Mouse (Mus musculus) frontal cortex, adult (tissue): ENCODE measurements around the gene Snrpf.

Experiments
- ATAC-seq: cut with Nextera tagmentation; 2 replicates; pipeline ENCODE4 v1.9.2; 2017; ENCODE audit warnings: mild to moderate bottlenecking, moderate library complexity, mixed read lengths; ENCODE audit not compliant: low TSS enrichment

Snrpf gene

DNA sequence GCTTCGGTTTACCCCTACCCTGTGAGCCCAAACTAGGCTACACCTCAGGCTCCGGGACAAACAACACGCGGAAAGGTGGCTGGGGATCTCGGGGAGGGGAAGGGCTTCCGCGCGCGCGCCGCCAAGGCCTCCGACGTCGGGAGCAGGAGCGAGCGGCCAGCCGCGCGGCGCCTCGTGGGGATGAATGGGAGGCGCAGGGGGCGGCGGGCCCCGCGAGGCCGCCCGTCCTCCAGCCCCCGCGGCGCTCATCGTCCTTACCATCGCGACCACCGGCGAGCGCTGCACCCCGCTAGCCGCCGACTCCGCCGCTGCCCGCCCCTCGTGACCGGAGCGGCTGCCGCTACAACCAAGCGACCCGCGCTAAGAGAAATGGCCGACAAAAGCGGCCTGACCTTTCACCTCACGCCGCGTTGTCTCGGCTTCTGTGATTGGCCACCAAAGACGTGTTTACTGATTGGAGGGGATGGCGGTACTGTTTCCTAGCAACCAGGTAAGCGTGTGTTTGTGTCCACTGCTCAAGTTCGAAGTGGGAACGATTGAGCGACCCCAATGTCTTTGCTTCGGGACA, at the start of gene Snrpf:
Gene Snrpf, minus strand, starts transcription at position 426 of the 568 bp plus-strand sequence.
- ATAC-seq, result peak; percentile 92

DNA sequence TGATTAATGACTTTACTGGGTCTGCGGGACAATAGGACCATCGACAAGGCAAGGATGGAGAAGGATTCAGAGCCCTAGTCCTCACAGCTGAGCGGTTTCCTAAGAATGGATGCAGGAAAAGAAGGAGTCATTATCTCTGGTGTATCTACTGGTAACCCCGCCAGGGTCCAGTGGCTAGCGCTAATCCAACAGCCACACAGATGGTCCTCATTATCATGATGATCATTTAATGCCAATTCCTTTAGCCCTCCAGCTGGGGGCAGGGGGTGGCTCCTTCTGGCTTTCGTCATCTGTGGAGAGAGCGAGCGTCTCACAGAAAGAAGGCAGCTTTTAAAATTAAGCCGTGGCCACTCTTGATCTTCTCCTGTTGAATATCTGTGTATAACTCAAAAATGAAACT, 46.4 kb upstream of the Snrpf start:
- ATAC-seq, result no peak

DNA sequence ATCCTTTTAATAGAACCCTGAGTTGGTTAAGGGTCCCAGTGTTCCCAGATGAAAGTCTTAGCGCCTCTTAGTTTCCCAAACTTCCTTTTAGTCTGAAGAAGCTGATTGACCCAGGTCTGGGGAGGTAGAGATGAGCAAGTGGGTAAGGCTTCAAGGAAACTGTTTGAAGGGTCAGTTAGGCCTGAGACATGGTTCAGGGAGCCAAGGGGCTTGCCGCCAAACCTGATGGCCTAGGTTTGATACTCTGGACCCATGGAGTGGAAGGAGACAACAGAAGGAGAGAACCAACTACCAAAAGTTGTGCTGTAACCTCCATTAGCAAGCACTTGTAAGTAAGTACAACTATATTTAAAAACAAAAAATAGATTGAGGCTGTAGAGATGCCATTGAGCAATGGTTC, 44.5 kb upstream of the Snrpf start:
- no peak for ATAC-seq

DNA sequence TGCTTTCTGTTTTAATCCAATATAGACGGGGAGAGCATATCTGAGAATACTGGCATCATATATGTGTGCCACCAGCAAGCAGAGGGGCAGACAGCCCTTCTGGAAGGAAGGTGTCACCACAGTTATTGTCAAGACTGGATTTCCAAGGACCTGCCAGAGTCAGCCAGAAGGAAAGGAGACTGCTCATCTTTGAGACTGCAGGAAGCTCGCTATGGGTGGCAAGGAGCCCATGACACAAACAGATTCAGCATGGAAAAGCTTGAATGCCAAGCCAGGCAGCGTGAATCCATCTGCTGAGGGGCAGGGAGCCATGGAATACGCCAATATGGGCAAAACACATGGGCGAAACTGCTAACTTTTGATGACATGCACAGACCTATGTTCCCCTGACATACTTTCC, 44.1 kb upstream of the Snrpf start:
- peak; percentile 76 for ATAC-seq

DNA sequence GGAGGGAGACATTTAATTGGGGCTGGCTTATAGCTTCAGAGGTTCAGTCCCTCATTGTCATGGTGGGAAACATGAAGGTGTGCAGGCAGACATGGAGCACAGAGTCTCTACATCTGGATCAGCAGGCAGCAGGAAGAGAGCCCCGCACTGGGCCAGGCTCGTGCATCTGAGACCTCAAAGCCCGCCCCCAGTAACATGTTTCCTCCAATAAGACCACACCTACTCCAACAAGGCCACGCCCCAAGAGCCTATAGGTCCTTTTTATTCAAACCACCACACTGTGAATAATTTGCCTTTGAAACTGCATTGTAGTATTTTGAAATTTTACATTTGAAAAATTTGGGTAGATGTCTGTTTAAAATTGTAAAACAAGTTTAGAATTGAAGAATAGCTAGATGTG, 42.6 kb upstream of the Snrpf start:
- no peak for ATAC-seq

DNA sequence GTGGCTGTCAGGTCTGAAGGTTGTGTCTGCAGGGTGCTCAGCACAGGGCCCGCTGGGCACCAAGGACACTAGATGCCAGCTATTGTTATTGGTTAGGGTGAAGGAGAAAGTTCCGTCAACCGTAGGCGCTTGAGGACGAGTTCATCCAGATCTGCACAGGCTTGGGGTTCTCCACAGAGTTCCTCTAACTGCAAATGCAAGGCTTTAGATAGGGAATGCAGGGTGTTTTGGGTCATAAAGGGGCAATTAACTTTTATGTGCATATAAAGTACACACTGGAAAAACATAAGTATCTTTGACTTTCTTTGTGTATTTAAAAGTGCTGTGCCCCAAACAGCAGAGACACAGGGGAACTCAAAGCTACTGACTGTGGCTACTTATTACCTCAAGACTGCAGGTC, 40.8 kb upstream of the Snrpf start:
- ATAC-seq, result no peak

DNA sequence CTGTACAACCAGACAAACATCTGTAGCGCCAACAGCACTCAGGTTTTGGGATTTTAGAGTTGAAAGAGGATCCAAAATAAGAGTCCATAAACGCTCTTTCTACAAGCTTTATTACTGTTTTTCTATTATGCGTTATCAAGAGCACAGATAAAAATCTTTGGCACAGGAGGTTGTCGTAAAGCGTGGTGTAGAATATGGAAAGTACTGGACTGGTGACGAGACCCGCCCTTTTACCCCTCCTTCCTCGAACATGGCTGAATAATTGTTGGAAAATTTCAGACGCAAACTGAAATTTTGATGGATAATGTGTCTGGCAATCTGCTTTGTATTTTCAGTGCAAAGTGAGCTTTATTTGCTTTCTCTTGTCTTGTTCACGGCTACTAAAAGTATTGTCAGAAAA, 34.6 kb upstream of the Snrpf start:
- ATAC-seq, result no peak

DNA sequence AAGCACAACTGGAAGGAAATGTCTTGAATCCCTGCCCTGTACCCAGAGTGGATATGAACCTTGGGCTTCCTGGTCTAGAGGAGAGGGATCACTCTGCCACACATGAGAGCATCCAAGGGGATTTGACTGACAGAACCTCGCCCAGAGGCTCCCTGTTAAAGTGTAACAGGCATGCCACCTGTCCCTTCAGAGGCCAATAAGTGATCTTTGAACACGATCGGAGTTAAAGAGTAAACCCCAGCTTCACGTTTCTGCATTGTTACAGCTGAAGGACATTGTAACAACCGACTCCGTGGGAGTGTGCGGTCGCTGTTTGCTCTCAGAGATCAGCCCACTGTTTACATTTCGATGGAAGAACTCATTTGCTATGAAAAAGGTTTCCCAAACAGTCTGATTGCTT, 34.2 kb upstream of the Snrpf start:
- no peak for ATAC-seq

DNA sequence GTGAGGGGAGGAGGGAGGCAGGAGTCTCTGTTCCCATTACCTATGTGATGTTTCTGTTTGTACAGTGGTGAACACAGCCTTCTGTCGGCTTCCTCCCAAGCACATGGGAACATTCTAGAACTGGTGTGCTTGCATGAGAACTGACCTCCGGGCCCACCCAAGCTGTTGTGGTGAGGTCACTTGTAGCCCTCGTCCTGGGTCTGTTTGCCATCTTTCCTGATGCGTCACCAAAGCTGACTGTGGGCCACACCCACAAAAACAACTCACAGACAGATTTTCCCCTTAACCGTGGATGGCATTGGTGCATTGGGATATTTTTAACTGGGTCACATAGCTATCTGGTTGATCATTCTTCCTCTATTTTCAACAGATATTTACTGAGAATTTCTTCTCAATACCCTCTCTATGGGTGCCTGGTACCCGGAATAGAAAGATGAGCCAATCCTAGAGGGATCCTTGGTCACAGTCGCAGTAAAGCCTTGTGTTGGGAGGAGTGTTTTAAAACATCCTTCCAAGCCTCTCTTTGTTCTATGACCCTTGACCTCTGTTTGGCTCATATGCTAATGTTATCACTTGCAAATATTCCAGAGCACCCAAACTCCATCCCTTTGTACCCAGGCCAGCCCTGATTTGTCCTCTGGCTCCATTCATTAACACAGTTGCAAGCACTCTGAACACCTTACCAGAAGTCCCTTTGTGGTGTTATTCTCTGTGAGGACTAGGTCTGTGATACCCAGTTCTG, 31.1 kb upstream of the Snrpf start:
- ATAC-seq, result no peak

DNA sequence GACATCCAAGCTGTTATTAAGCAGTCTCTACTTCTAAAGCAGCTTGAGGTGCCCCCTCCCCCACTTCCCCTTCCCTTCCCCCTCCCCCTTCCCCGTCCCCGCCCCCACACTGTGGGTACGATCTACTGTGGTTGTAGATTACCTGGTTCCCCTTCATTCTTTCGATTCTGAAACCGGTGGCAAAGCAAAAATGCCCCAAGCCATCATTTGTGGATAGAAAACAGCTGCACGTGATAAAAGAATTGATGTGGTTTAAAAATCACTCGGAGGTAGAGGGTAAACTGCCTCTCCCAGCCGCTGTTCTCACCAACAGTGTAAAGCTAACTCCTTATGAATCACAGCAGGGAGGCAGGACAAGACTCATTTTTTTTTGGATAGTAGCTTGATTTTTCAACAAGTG, 25.3 kb upstream of the Snrpf start:
- no peak for ATAC-seq

DNA sequence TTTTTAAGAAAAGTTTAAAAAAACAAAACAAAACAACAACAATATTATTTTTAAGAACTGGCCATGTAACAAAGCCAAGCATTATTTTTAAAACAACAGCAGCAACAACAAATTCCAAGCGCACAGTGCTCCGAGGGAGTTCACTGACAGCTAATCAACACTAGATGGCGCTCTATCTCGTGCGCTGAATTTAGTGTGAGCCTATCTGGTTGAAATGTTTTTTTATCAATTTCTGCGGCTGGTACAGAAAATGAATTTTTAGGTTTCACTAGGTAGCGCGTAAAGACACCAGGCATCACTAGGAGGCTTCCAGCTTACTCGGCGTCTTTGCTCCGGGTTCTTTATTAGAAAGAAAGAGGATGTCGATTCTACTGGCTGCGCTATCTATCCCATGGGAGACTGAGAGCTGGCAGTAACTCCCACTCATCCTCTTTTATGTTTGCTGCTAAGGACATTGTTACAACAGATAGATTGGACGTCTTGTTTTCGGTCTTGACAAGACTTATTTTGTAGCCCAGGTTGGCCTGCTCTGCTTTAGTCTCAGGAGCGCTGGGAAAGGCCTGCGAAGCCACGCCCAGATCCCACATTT, 22.0 kb upstream of the Snrpf start:
- peak; percentile 81 for ATAC-seq

DNA sequence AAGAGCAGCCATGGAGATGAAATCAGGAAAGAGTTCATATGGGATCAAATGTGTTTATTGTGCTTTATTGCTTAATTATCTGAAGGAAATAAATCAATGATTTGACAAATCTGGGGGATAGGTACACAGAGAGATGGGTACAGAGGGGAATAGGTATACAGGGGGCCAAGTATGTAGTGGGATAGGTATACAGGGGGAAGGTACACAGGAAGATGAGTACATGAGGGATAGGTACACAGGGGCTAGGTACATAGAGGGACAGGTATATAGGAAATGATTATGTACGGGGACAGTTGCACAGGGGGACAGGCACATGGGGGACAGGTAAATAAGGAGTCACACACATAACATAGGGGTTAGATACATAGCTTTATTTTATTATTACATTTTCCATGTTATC, 21.4 kb upstream of the Snrpf start:
- no peak for ATAC-seq

DNA sequence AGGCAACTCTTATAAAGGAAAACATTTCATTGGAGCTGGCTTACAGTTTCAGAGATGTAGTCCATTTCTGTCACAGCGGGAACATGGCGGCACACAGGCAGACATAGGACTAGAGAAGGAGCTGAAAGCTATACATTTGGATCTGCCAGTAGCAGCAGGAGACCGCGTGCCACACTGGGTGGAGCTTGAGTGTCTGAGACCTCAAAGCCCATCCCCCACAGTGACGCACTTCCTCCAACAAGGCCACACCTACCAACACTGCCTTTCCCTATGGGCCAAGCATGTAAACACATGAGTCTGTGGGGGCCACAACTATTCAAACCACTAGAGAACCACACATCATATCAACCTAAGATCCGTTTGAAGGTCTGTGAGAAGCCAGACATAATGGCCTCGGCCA, 19.7 kb upstream of the Snrpf start:
- no peak for ATAC-seq

DNA sequence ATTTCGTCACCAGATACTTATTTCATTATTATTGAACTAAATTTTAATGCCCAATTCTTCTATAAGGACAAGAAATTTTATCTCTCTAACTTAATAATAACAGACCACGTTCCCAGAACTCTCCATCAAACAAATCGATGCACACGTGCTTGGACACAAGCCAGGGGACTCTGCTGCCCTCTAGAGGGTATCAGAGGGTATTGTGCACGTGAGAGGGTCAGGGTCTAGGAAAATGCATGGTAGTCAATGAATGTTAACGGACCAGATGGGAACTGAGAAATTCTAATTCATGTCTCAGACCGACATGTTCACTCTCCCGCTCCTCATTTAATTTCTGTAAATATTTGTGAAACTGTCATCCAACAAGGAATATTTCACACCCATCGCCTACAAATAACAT, 18.5 kb upstream of the Snrpf start:
- no peak for ATAC-seq

DNA sequence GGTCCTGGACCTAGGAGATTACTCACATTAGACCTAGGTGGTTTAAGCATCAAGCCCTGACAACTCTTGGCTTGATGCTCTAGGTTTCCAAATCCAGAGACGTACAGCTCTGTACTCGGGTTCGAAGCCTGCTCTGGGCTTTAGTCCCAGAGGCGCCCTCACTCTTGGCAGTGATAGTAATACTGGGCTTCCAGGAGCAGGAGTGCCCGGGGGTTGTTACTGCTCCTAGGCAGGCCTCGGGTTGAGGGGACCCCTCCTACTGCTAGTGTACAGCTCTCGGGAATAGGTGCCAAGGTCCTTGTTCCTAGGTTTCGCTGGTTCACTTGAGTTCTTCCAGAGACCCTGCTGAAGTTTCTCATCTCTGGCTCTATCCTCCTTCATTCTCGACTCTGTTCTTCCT, 16.8 kb upstream of the Snrpf start:
- no peak for ATAC-seq

DNA sequence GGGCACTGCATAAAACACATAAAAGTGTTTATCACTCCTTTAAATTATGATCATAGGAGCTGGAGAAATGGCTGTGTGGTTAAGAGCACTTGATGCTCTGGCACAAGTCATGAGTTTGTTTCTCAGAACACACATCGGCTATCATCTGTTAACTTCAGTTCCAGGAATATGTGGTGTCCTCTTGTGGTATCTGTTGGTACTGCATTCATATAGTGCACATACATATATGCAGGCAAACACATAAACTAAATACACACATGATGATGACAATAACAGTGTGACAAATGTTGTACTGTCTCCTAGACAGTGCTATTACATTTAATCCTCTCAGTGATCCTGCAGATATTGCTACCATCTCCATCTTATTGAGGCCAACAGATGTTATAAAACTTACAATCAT, 13.8 kb upstream of the Snrpf start:
- ATAC-seq, result no peak

DNA sequence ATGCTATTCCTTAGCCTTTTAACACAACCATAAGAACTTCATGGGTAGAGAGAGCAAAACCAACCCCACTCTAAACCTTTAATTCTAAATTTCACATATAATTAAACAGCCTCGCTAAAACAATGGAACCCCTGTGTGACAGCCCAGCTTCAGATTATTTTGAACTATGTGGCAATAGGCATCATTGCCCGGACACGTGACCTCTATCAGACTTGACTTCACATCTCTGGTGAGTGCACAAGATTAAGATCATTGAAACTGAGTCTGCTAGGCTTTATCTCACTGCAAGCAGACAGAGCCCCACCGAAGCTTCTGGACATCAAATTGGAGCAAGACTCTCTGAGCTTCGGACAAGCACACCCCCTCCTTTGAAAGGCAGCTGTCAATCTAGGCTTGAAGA, 12.8 kb upstream of the Snrpf start:
- ATAC-seq, result no peak

DNA sequence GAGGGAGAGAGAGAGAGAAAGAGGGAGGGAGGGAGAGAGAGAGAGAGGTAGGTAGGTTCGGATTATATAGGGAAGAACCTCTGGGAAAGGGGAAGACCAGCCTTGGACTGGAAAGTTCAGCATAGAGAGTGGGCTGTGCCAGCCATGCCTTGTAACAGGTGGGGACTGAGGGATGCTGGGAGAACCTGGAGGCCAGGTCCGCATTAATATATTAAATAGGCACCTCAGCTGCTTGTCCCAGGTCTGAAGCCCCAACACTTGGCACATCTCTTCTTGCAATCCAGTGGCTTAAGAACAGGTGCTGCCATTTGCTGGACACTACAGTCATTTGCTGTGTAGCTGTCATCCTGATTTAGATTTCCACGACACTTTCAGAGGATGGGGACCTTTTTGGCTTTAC, 7.1 kb upstream of the Snrpf start:
- no peak for ATAC-seq

DNA sequence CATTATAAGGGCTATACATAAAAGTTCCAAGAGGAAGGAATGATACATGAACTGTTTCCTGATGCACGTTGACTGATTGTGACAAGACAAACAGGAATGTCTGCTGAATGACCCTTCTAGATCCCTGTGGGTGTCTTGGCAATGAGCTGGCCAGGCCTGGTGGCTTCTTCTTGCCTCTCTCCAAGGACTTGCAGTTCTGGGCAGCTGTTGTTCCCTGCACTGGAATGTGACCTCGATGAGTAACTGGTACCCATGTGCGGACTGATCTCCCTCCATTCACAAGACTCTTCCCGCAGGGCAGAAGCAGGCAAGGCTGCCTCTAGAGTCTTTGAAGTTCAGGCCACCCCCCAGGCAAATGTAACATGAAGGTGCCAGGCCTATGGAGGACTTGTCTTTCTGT, 6.3 kb upstream of the Snrpf start:
- ATAC-seq, result no peak

DNA sequence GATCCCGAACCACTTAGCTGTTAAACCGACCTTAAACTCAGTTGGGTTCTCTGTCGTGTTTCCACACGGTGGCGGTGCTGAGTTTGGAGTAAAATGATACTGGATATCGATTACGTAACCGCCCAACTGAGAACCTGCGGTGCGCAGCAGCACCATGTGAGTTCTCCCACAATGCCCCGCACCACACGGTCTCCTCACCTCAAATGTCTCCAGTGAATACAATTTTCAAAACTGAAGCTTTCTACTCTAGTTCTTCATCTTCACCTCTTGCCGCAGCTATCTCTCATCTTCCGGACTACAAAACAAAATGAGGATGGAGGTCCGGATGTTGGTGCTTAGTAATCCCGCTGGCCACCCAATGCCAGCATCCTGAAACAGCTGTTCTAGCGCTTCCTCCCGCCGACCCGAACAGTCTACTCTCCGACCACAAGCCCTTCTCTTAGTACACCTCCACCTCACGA, 4.5 kb upstream of the Snrpf start:
- peak; percentile 72 for ATAC-seq

DNA sequence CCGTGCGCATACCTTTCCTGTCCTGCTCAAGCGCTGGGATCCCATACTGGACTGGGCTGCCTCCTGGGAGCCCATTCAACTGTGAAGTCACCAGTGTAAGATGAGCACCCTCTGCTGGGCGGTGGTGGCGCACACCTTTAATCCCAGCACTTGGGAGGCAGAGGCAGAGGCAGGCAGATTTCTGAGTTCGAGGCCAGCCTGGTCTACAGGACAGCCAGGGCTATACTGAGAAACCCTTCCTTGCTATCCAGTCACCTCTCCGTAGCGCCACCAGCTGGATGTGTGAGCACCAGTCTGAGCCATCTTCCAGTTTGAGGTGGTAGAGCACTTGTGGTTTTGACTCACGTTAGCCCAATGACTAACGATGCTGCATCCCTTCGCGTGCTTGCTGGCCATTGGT, 3.0 kb upstream of the Snrpf start:
- ATAC-seq, result no peak

DNA sequence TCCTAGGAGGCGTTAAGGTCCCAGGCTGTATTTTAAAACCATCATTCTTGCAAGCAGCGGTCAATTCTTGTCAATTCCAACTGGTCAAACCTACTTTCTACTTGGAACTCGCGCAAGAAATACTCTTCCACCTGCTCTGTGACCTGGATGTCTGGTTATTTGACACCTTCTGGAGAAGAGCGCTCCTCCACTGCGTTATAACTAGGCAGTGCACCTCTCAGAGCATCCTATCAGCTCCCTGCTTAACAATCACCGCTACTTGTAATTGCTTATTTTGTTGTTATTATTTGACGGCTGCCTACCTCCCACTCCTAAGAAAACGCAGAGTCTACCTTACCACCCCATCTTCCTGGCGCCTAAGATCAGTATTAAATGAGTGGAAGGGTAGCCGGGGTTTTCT, 710 bp downstream of the Snrpf start:
- ATAC-seq, result peak; percentile 22

DNA sequence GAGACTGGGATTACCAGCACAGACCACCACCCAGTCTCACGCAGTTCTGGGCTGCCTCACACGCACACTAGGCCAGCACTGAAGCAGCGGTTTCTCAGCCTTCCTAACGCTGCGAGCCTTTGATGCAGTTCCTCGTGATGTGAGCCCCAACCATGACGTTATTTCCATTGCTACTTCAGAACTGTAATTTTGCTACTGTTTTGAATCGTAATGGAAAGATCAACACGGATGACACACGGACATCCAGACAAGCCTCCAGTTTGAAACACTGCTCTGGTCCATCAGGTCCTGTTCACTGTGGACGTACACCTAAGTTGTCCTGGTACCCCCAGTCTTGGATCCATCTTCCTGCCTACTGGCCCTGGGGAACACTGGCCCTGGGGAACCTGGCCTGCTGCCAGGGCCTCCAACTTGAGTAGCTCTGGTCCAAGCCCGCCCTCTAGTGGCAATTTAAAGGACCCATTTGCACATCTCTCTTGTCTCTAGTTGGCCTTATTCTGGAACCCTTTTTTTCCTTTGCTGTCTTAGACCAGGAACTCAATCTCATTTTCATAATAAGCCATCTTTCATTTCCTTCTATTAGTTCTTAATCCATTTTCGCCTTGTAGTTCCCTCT, 12.1 kb downstream of the Snrpf start:
- ATAC-seq, result peak; percentile 71
